Mouse (Mus musculus) neural tube, embryonic 13.5 days (tissue): ENCODE data around the gene Ssu2. TPM values are rescaled to one million over a fixed set of nuclear protein-coding genes. Genes with fewer than 3 reads are reported as not detected.

Source experiments
- ATAC-seq: fragments of 200-750 bp; cut with Nextera tagmentation; 2 replicates; pipeline ENCODE4 v1.8.0; 2017; ENCODE audit warnings: low read depth, mild to moderate bottlenecking, moderate TSS enrichment, moderate library complexity
- H3K27ac ChIP-seq: fragments of 300-500 bp; sonication (generic); replicated peaks from 2 replicates; pipeline ENCODE4 v1.5.1; 2015; ENCODE audit warnings: moderate library complexity, mild to moderate bottlenecking, inconsistent platforms
- H3K27me3 ChIP-seq: fragments of 300-500 bp; sonication (generic); 2 replicates; pipeline ENCODE4 v1.6.1; 2015; ENCODE audit warnings: mild to moderate bottlenecking, inconsistent platforms
- H3K36me3 ChIP-seq: fragments of 300-500 bp; sonication (generic); 2 replicates; pipeline ENCODE4 v1.6.1; 2015; ENCODE audit warnings: mild to moderate bottlenecking, inconsistent platforms
- H3K4me1 ChIP-seq: fragments of 300-500 bp; sonication (generic); replicated peaks from 2 replicates; pipeline ENCODE4 v1.6.1; 2015; ENCODE audit warnings: inconsistent platforms
- H3K4me2 ChIP-seq: fragments of 300-500 bp; sonication (generic); 2 replicates; pipeline ENCODE4 v1.6.1; 2015; ENCODE audit warnings: inconsistent platforms, mild to moderate bottlenecking, moderate library complexity
- H3K4me3 ChIP-seq: fragments of 300-500 bp; sonication (generic); 2 replicates; pipeline ENCODE4 v1.5.1; 2015; ENCODE audit warnings: mild to moderate bottlenecking, inconsistent platforms
- H3K9ac ChIP-seq: fragments of 300-500 bp; sonication (generic); 2 replicates; pipeline ENCODE4 v1.6.1; 2015; ENCODE audit warnings: moderate library complexity, mild to moderate bottlenecking, inconsistent platforms
- H3K9me3 ChIP-seq: fragments of 300-500 bp; sonication (generic); 2 replicates; pipeline ENCODE4 v1.6.1; 2016; ENCODE audit warnings: inconsistent platforms
- WGBS: fragments of 180-500 bp; shearing (Covaris S2); methylation state at CpG from one replicate; pipeline ENCODE4 v1.1.7; 2015; 5-methylcytosine and 5-hydroxymethylcytosine counted together
- polyA plus RNA-seq: library from polyadenylated mRNA; unstranded; fragments of >200 nt; fragmentation: Nextera tagmentation; extraction: Ambion mirVana; gene quantifications from 2 replicates; pipeline ENCODE4 v1.2.1, GENCODE M21; 2015

The Ssu2 gene
- polyA plus RNA-seq, 1 experiment from 2014 or later, result 1.1 TPM

- no peaks in the 10 kb centered on the region for H3K36me3 ChIP-seq
- whole genome bisulfite sequencing, result 89% methylated on average over 5 of the region's 5 CpGs
Measured at GRCm38 (mm10) chr6:112333930-112334329, 53.9 kb downstream of the Ssu2 start.

GRCm38 (mm10) chr6:112331223-112331598, 56.6 kb downstream of the Ssu2 start:
- no peak overlapping the region for H3K27ac ChIP-seq
- H3K9me3 ChIP-seq, result no peaks in the 10 kb centered on the region
- WGBS, result 52% methylated on average over 6 of the region's 6 CpGs
- H3K9ac ChIP-seq, result no peak overlapping the region
- H3K4me1 ChIP-seq, result peaks cover 4% of the 10 kb centered on the region; the same call in 1 of the 2 replicates
- no peaks in the 10 kb centered on the region for H3K36me3 ChIP-seq
- no peak overlapping the region for H3K4me3 ChIP-seq
- H3K4me2 ChIP-seq, result no peak overlapping the region
- no peaks in the 10 kb centered on the region for H3K27me3 ChIP-seq
- no peak for ATAC-seq

More at GRCm38 (mm10) chr6:112333930-112334329, 53.9 kb downstream of the Ssu2 start:
- Histone ChIP-seq H3K27me3 (no peaks in the 10 kb centered on the region), H3K27ac (no peak overlapping the region), H3K9me3 (no peaks in the 10 kb centered on the region), H3K4me3 (no peak overlapping the region), H3K9ac (no peak overlapping the region), H3K4me2 (no peak overlapping the region), H3K4me1 (peaks cover 4% of the 10 kb centered on the region; the same call in 1 of the 2 replicates)
- ATAC-seq, result no peak

- Histone ChIP-seq H3K9ac (no peak overlapping the region), H3K4me1 (peaks cover 4% of the 10 kb centered on the region; the same call in 1 of the 2 replicates), H3K4me2 (no peak overlapping the region), H3K27me3 (no peaks in the 10 kb centered on the region), H3K27ac (no peak overlapping the region), H3K9me3 (no peaks in the 10 kb centered on the region), H3K36me3 (no peaks in the 10 kb centered on the region), H3K4me3 (no peak overlapping the region)
- ATAC-seq, result no peak
- whole genome bisulfite sequencing, result 63% methylated on average over 5 of the region's 5 CpGs
Measured at GRCm38 (mm10) chr6:112330520-112331222, 57.2 kb downstream of the Ssu2 start.

- no peak for ATAC-seq
Measured at GRCm38 (mm10) chr6:112327793-112328192, 60.0 kb downstream of the Ssu2 start.

GRCm38 (mm10) chr6:112325213-112325612, 62.6 kb downstream of the Ssu2 start:
- Histone ChIP-seq H3K27ac (no peak overlapping the region), H3K4me3 (no peak overlapping the region), H3K9me3 (no peaks in the 10 kb centered on the region), H3K9ac (no peak overlapping the region), H3K36me3 (no peaks in the 10 kb centered on the region), H3K27me3 (no peaks in the 10 kb centered on the region), H3K4me1 (no peaks in the 10 kb centered on the region; the same call in 1 of the 2 replicates), H3K4me2 (no peak overlapping the region)
- no peak for ATAC-seq
- WGBS, result 82% methylated on average over 3 of the region's 3 CpGs

More at GRCm38 (mm10) chr6:112327793-112328192, 60.0 kb downstream of the Ssu2 start:
- Histone ChIP-seq H3K36me3 (no peaks in the 10 kb centered on the region), H3K9ac (no peak overlapping the region), H3K27ac (no peak overlapping the region), H3K4me2 (no peak overlapping the region), H3K4me3 (no peak overlapping the region), H3K4me1 (peaks cover 4% of the 10 kb centered on the region; the same call in 1 of the 2 replicates), H3K9me3 (no peaks in the 10 kb centered on the region), H3K27me3 (no peaks in the 10 kb centered on the region)
- WGBS, result 83% methylated on average over 5 of the region's 5 CpGs

GRCm38 (mm10) chr6:112322916-112323315, 64.9 kb downstream of the Ssu2 start:
- no peaks in the 10 kb centered on the region for H3K9me3 ChIP-seq
- ATAC-seq, result no peak
- H3K36me3 ChIP-seq, result no peaks in the 10 kb centered on the region
- H3K4me1 ChIP-seq, result no peaks in the 10 kb centered on the region
- H3K4me2 ChIP-seq, result no peak overlapping the region
- no peak overlapping the region for H3K9ac ChIP-seq
- no peak overlapping the region for H3K27ac ChIP-seq
- no peaks in the 10 kb centered on the region for H3K27me3 ChIP-seq
- no peak overlapping the region for H3K4me3 ChIP-seq
- WGBS, result 79% methylated on average over 5 of the region's 5 CpGs

GRCm38 (mm10) chr6:112320679-112321078, 67.1 kb downstream of the Ssu2 start:
- Histone ChIP-seq H3K4me2 (no peak overlapping the region), H3K4me1 (no peaks in the 10 kb centered on the region), H3K4me3 (no peak overlapping the region), H3K27me3 (no peaks in the 10 kb centered on the region), H3K9me3 (no peaks in the 10 kb centered on the region), H3K27ac (no peak overlapping the region), H3K36me3 (no peaks in the 10 kb centered on the region), H3K9ac (no peak overlapping the region)
- no peak for ATAC-seq
- WGBS, result 38% methylated on average over 5 of the region's 5 CpGs

- H3K4me2 ChIP-seq, result no peak overlapping the region
- no peak for ATAC-seq
- H3K27ac ChIP-seq, result no peak overlapping the region
- no peaks in the 10 kb centered on the region for H3K4me1 ChIP-seq
- WGBS, result 87% methylated on average over 4 of the region's 4 CpGs
- H3K27me3 ChIP-seq, result no peaks in the 10 kb centered on the region
- no peaks in the 10 kb centered on the region for H3K9me3 ChIP-seq
- H3K36me3 ChIP-seq, result no peaks in the 10 kb centered on the region
- no peak overlapping the region for H3K4me3 ChIP-seq
- no peak overlapping the region for H3K9ac ChIP-seq
Measured at GRCm38 (mm10) chr6:112319449-112319848, 68.4 kb downstream of the Ssu2 start.

GRCm38 (mm10) chr6:112311385-112311784, 76.4 kb downstream of the Ssu2 start:
- H3K27ac ChIP-seq, result no peak overlapping the region
- 14% methylated on average over 4 of the region's 4 CpGs for WGBS
- no peak overlapping the region for H3K4me3 ChIP-seq
- no peak overlapping the region for H3K9ac ChIP-seq
- ATAC-seq, result peak; percentile 53; the same call in 1 of the 2 replicates
- H3K9me3 ChIP-seq, result no peaks in the 10 kb centered on the region
- no peaks in the 10 kb centered on the region for H3K36me3 ChIP-seq
- peaks cover 5% of the 10 kb centered on the region; the same call in 1 of the 2 replicates for H3K4me1 ChIP-seq
- H3K4me2 ChIP-seq, result no peak overlapping the region
- no peaks in the 10 kb centered on the region for H3K27me3 ChIP-seq

- Histone ChIP-seq H3K36me3 (no peaks in the 10 kb centered on the region), H3K27ac (no peak overlapping the region), H3K9ac (no peak overlapping the region), H3K4me2 (no peak overlapping the region), H3K4me1 (peaks cover 5% of the 10 kb centered on the region; the same call in 1 of the 2 replicates), H3K9me3 (no peaks in the 10 kb centered on the region), H3K4me3 (no peak overlapping the region), H3K27me3 (no peaks in the 10 kb centered on the region)
- 57% methylated on average over 6 of the region's 6 CpGs for WGBS
- no peak for ATAC-seq
Measured at GRCm38 (mm10) chr6:112309330-112309938, 78.4 kb downstream of the Ssu2 start.
